Mouse (Mus musculus) ES-Bruce4 (cell line): ENCODE measurements around the gene Fhit.

Source experiments
- CTCF ChIP-seq: IDR thresholded peaks from one replicate; pipeline ENCODE4 v1.8.1; 2011; ENCODE audit warnings: low read depth, low read length
- EP300 ChIP-seq: IDR thresholded peaks from 2 replicates; pipeline ENCODE4 v1.6.1; 2011; ENCODE audit warnings: low read depth, low read length; ENCODE audit not compliant: insufficient read depth
- POLR2A ChIP-seq: IDR thresholded peaks from one replicate; pipeline ENCODE4 v1.8.1; 2011; ENCODE audit warnings: low read length; ENCODE audit not compliant: insufficient read depth

GRCm38 (mm10) chr14:10453001-10453861 is 708.6 kb downstream of the Fhit start:
- no peak for TF ChIP-seq CTCF
- no peak for TF ChIP-seq POLR2A
- no peak for TF ChIP-seq EP300
